Mouse (Mus musculus): ENCODE results near the gene Gm7361.
A peak's percentile ranks its signal among the peaks of the same experiment; 100 is the strongest.
"Not testable (repeated sequence)": the region's sequence is repeated elsewhere in the genome, so short reads cannot be mapped to it uniquely, and the experiment has no call there.

Gene Gm7361

DNA sequence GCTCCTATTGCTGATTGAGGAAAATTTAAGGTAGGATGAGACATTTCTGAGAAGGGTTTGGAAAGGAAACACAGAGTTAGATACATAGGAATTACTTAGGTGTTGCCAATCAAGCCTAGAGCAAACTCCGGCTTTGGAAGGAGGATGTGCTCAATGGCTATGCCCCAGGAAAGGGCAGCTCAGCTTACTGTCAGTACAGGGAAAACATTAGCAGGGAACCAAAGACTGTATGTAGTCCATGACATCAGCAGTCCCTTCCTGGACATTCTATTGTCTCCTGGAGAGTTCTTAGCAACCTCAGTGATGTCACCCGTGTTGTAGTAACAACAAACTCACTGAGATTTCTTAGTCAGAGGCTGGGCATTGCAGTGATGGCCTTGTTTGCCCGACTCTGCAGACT is at the start of gene Gm7361:
Gm7361 (plus strand) TSS at position 301 of the 400 bp plus-strand sequence.
- DNase-seq (ENCODE audit: low read depth, low spot score), result not testable (repeated sequence)

DNA sequence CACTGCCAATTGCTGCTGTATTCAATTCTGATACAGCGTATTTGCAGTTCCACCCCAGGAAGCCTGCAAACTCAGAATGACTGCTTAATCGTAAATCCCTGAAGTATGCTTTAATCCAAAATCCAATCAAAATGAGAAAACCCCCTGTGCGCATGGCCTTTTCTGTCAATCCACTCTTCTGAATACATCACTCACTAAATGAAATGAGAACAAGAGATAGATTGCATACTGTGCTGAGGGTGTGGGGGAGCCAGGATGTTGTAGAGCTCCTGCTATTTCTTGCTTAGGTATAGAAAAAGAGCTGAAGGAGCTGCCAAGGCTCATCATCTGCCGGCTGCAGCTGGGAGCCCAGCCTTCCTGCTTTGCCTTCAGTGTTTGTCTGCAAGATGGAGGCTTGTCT is 46.5 kb upstream of the Gm7361 start:
- DNase-seq (ENCODE audit: low read depth, low spot score), result no peak

GRCm38 (mm10) chr5:26222076-26222475 is 35.4 kb upstream of the Gm7361 start:
- DNase-seq (ENCODE audit: low read depth, low spot score), result no peak

DNA sequence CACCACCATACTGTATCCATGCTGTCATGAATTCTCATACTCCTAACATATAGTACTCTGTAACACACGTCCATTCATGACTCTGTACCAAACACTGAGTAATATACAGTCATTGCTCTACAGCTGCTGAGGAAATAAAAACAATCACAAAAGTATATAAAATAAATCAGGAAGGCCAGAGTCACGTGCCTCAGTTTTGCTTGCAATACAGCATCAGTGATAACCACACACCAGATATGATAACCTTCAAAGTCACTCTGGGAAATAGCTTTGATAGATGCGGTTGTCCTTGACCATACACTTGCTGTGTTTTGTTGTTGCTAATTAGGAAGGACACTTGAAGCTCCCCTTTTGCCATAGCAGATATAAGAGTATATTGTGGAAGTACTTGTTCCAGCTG is 9.2 kb downstream of the Gm7361 start:
- DNase-seq (ENCODE audit: low read depth, low spot score), result not testable (repeated sequence)

- DNase-seq (ENCODE audit: low read depth, low spot score), result no peak
These were observed 22.9 kb downstream of the Gm7361 start for GRCm38 (mm10) chr5:26280361-26280760.

- no peak for DNase-seq (ENCODE audit: low read depth, low spot score)
These were observed 24.2 kb downstream of the Gm7361 start for GRCm38 (mm10) chr5:26281717-26282116.

GRCm38 (mm10) chr5:26282282-26282681 is 24.8 kb downstream of the Gm7361 start:
- peak; percentile 41 for DNase-seq (ENCODE audit: low read depth, low spot score)

- no peak for DNase-seq (ENCODE audit: low read depth, low spot score)
These were observed 25.9 kb downstream of the Gm7361 start for GRCm38 (mm10) chr5:26283399-26283798.

DNA sequence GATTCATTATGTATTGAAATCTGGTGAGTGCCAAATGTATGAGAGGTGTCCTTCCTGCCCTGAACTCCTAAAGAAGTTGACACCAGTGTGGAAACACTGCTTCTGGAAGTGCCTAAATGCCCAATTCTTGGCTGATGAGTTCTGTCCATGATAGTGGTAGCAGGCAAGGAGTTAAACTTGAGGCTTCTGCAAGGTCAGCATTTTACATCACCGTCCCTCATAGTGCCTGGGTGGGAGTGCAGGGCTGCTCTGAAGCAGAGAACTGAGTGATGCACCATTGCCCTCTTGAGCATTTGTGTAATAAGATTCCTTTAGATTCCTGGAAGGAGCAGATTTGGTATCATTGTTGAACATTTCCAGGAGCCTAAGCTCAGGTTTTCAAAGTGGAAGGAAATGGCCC is 34.1 kb downstream of the Gm7361 start:
- DNase-seq (ENCODE audit: low read depth, low spot score), result no peak

DNA sequence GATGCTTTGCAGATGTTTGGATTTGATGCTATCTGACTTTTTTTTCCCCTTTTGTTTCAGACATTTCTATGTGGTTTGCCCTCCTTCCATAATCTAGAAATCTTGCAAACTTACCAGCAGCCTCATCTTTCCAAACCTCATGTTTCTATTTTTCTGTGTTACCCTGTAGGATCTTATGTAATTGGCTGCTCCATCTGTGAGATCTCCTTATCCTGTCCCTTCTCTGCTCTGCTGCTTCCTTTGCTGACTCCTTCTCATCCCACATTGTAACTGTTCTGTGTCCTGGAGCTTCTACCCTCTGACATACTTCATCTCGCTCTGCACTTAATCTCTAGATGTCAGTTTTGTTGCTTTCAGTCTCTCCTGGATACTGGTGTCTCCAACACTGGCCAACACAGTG is 35.8 kb downstream of the Gm7361 start:
- DNase-seq (ENCODE audit: low read depth, low spot score), result no peak
